Mouse (Mus musculus) urinary bladder, postnatal 4 days (tissue): ENCODE measurements around the gene 4931409K22Rik.

Source experiments
- DNase-seq, 2 experiments: peaks; one replicate each; pipeline ENCODE4 v3.0.0; 2021 to 2022; ENCODE audit warnings: low spot score in 2 of 2

Gene 4931409K22Rik

GRCm38 (mm10) chr5:24499113-24499512 lies 57.5 kb downstream of the 4931409K22Rik start:
- no peak for DNase-seq

- DNase-seq, result no peak
Measured at GRCm38 (mm10) chr5:24497526-24497925, 59.1 kb downstream of the 4931409K22Rik start.

- no peak for DNase-seq
Measured at GRCm38 (mm10) chr5:24496756-24497155, 59.9 kb downstream of the 4931409K22Rik start.

- no peak for DNase-seq
Measured at GRCm38 (mm10) chr5:24495019-24495418, 61.6 kb downstream of the 4931409K22Rik start.
